Mouse (Mus musculus) heart, postnatal 0 days (tissue): ENCODE results near the gene Gck. TPM values are rescaled to one million over a fixed set of nuclear protein-coding genes. Genes with fewer than 3 reads are reported as not detected.
"Not testable (repeated sequence)": the region's sequence is repeated elsewhere in the genome, so short reads cannot be mapped to it uniquely, and the experiment has no call there.

Experiments
- ATAC-seq: fragments of 200-750 bp; cut with Nextera tagmentation; 2 replicates; pipeline ENCODE4 v1.8.0; 2017; ENCODE audit warnings: low read depth, moderate number of reproducible peaks, moderate library complexity; ENCODE audit not compliant: insufficient read depth
- DNase-seq: peaks from one replicate; pipeline ENCODE4 v3.0.0-alpha.2; 2016; ENCODE audit warnings: low spot score
- H3K27ac ChIP-seq: fragments of 300-500 bp; sonication (generic); 2 replicates; pipeline ENCODE4 v1.5.1; 2014; ENCODE audit warnings: low read depth, mild to moderate bottlenecking
- H3K27me3 ChIP-seq: fragments of 300-500 bp; sonication (generic); 2 replicates; pipeline ENCODE4 v1.6.1; 2014; ENCODE audit warnings: low read length, mixed read lengths; ENCODE audit not compliant: control insufficient read depth, insufficient read depth
- H3K36me3 ChIP-seq: fragments of 300-500 bp; sonication (generic); replicated peaks from 2 replicates; pipeline ENCODE4 v1.6.1; 2014; ENCODE audit warnings: low read length, mixed read lengths; ENCODE audit not compliant: control insufficient read depth, insufficient read depth
- H3K4me1 ChIP-seq: fragments of 300-500 bp; sonication (generic); 2 replicates; pipeline ENCODE4 v1.6.1; 2014; ENCODE audit warnings: antibody characterized with exemption; ENCODE audit not compliant: control insufficient read depth, insufficient read depth
- H3K4me2 ChIP-seq: fragments of 300-500 bp; sonication (generic); 2 replicates; pipeline ENCODE4 v1.6.1; 2014; ENCODE audit warnings: low read depth, mild to moderate bottlenecking, low read length, moderate library complexity
- H3K4me3 ChIP-seq: fragments of 300-500 bp; sonication (generic); 2 replicates; pipeline ENCODE4 v1.5.1; 2014; ENCODE audit warnings: low read depth, low read length
- H3K9ac ChIP-seq: fragments of 300-500 bp; sonication (generic); replicated peaks from 2 replicates; pipeline ENCODE4 v1.6.1; 2014; ENCODE audit warnings: low read depth, low read length, mixed read lengths
- H3K9me3 ChIP-seq: fragments of 300-500 bp; sonication (generic); replicated peaks from 2 replicates; pipeline ENCODE4 v1.6.1; 2016; ENCODE audit warnings: low read length; ENCODE audit not compliant: control insufficient read depth
- CTCF ChIP-seq: IDR thresholded peaks from 2 replicates; pipeline ENCODE4 v1.5.1; 2016; ENCODE audit warnings: antibody characterized with exemption, control low read depth, low read depth
- EP300 ChIP-seq: IDR thresholded peaks from 2 replicates; pipeline ENCODE4 v1.6.1; 2016; ENCODE audit warnings: antibody characterized with exemption, low read depth
- WGBS: fragments of 180-500 bp; shearing (Covaris S2); extraction: QIAGEN DNeasy Blood & Tissue Kit; methylation state at CpG from one replicate; pipeline ENCODE4 v1.1.7; 2014; 5-methylcytosine and 5-hydroxymethylcytosine counted together
- polyA plus RNA-seq: library from polyadenylated mRNA; unstranded; fragments of >200 nt; fragmentation: Nextera tagmentation; extraction: Ambion mirVana; gene quantifications from 2 replicates; pipeline ENCODE4 v1.2.1, GENCODE M21; 2015
- total RNA-seq: library from RNA; depleted of rRNA; stranded (reverse); fragments of >200 nt; gene quantifications from 2 replicates; pipeline ENCODE4 v1.2.3, GENCODE M21; 2014; ENCODE audit warnings: low replicate concordance

Gene Gck
- total and polyA plus RNA-seq, 2 experiments from 2014 or later, result 0.71 TPM; not detected in 1

GRCm38 (mm10) chr11:5947796-5948195 lies 2.1 kb downstream of the Gck start:
- DNase-seq, result no peak
- 58% methylated on average over 4 of the region's 4 CpGs for WGBS

DNA sequence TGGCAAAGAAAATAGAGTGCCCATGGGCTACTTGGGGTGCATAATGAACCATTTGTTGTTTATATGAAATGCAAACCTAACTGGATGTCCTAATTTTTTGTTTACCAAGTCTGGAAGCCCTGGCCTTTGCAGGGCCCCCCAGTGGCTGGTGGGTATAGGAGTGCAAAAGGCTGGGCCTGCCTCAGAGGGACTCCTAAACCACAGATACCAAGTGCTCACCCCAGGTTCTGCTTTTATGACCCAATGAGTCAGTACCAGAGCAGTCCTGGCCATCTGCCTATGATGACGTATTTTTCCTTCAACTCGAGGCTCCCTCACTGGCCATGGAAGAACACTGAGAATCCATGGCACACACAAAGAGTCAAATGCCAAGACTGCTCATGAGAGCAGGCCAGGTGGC lies 4.8 kb downstream of the Gck start:
- Histone ChIP-seq H3K27me3 (no peaks in the 10 kb centered on the region), H3K9ac (no peak overlapping the region), H3K9me3 (no peaks in the 10 kb centered on the region), H3K4me1 (peaks cover 5% of the 10 kb centered on the region; the same call in 1 of the 2 replicates), H3K36me3 (no peaks in the 10 kb centered on the region), H3K4me2 (no peak overlapping the region), H3K27ac (no peak overlapping the region), H3K4me3 (no peak overlapping the region)
- WGBS, result 72% methylated on average over 2 of the region's 2 CpGs
- TF ChIP-seq CTCF (no peak), EP300 (no peak)
- no peak for DNase-seq
- no peak for ATAC-seq

More at GRCm38 (mm10) chr11:5947796-5948195, 2.1 kb downstream of the Gck start:
- H3K4me1 ChIP-seq, result peaks cover 15% of the 10 kb centered on the region
- no peak overlapping the region for H3K4me3 ChIP-seq
- H3K27me3 ChIP-seq, result no peaks in the 10 kb centered on the region
- TF ChIP-seq CTCF (no peak), EP300 (no peak)
- H3K27ac ChIP-seq, result no peak overlapping the region
- no peak overlapping the region for H3K9ac ChIP-seq
- no peaks in the 10 kb centered on the region for H3K9me3 ChIP-seq
- no peak for ATAC-seq
- H3K36me3 ChIP-seq, result no peaks in the 10 kb centered on the region
- no peak overlapping the region for H3K4me2 ChIP-seq

GRCm38 (mm10) chr11:5942966-5943365 lies 6.9 kb downstream of the Gck start:
- no peak overlapping the region for H3K4me2 ChIP-seq
- no peaks in the 10 kb centered on the region for H3K4me1 ChIP-seq
- H3K4me3 ChIP-seq, result no peak overlapping the region
- no peaks in the 10 kb centered on the region for H3K36me3 ChIP-seq
- no peak for ATAC-seq
- no peak overlapping the region for H3K9ac ChIP-seq
- no peaks in the 10 kb centered on the region for H3K9me3 ChIP-seq
- DNase-seq, result no peak
- H3K27ac ChIP-seq, result no peak overlapping the region
- 79% methylated on average over 6 of the region's 6 CpGs for WGBS
- TF ChIP-seq EP300 (no peak), CTCF (no peak)
- no peaks in the 10 kb centered on the region for H3K27me3 ChIP-seq

DNA sequence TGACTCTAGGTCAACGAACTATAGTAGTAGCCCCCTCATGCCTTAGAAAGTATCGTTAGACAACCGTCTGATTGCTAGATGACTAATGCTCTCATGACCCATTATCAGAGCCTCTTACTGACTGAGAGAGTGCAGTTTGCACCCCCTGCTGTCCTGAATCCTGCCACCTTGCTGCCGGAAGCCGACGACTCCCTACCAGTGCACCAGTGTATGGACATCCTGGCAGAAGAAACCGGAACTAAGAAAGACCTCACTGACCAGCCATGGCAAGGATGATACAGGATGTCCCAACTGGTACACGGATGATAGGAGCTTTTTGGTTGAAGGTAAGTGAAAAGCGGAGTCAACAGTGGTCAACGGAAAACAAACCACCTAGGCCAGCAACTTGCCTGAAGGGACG lies 15.3 kb downstream of the Gck start:
- H3K4me2 ChIP-seq, ATAC-seq, H3K27me3 ChIP-seq: not testable (repeated sequence)

DNA sequence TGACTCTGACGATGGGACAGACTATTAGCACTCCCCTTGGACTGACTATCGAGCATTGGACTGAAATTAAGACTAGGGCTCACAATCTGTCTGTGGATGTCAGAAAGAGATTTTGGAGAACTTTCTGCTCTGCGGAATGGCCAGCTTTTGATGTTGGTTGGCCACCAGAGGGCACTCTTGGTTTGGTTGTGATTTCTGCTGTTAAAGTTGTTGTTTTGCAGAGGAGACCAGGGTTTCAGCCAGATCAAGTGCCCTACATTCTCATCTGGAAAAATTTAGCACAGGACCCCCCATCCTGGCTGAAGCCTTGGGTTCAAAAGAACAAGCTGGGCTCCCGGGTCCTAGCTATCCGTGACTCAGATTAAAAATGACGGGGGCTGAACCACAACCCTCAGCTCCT lies 17.9 kb downstream of the Gck start:
- H3K4me3 ChIP-seq, H3K9me3 ChIP-seq, H3K36me3 ChIP-seq, H3K27me3 ChIP-seq, DNase-seq, H3K27ac ChIP-seq, ATAC-seq, H3K4me1 ChIP-seq, H3K9ac ChIP-seq, H3K4me2 ChIP-seq: not testable (repeated sequence)
- WGBS, result 92% methylated on average over 6 of the region's 6 CpGs

More for the DNA sequence above, 15.3 kb downstream of the Gck start:
- H3K4me3 ChIP-seq, H3K9ac ChIP-seq, H3K27ac ChIP-seq, H3K36me3 ChIP-seq, H3K4me1 ChIP-seq, DNase-seq, H3K9me3 ChIP-seq: not testable (repeated sequence)
- WGBS, result 84% methylated on average over 11 of the region's 11 CpGs

- TF ChIP-seq EP300, result no peak
- TF ChIP-seq CTCF, result no peak
- DNase-seq (no peak), ATAC-seq (no peak)
- Histone ChIP-seq H3K27ac (no peak overlapping the region), H3K27me3 (no peaks in the 10 kb centered on the region), H3K9me3 (no peaks in the 10 kb centered on the region), H3K4me2 (no peak overlapping the region), H3K9ac (no peak overlapping the region), H3K36me3 (no peaks in the 10 kb centered on the region), H3K4me3 (no peak overlapping the region), H3K4me1 (no peaks in the 10 kb centered on the region)
- 95% methylated on average over 1 of the region's 1 CpGs for WGBS
Observed at GRCm38 (mm10) chr11:5930578-5930977, 19.3 kb downstream of the Gck start.
